Mouse (Mus musculus): ENCODE data around the gene Panx2. TPM values are rescaled to one million over a fixed set of nuclear protein-coding genes. Genes with fewer than 3 reads are reported as not detected.

Panx2 gene
- total RNA-seq, 2 experiments from 2014 or later, result 3.4 to 3.5 TPM

GRCm38 (mm10) chr15:89122649-89123366 is 63.3 kb downstream of the Panx2 start, which contains the start of gene Tubgcp6:
Tubgcp6 (minus strand) TSS chr15:89123112.
- peak; percentile 92 for DNase-seq (ENCODE audit: low spot score in 2 of 2)

Other genes with a start within 250 kb of the Panx2 start
- 10 to 100 TPM; 15.8 to 16.6 TPM for gene Alg12, start 240.4 kb upstream of the Panx2 start, total RNA-seq (2021)
- gene Creld2, start 240.1 kb upstream of the Panx2 start, total RNA-seq (2021), result 10 to 100 TPM; 28.0 to 36.1 TPM
- 10 to 100 TPM; 45.9 to 48.8 TPM for gene Pim3, start 197.5 kb upstream of the Panx2 start, total RNA-seq (2021)
- under 1 TPM in 1 of 2 experiments, not detected in 1; 0.28 TPM for gene Ttll8, start 105.3 kb upstream of the Panx2 start, total RNA-seq (2021)
- gene Mlc1, start 80.7 kb upstream of the Panx2 start, total RNA-seq (2021), result under 1 TPM in 1 of 2 experiments, not detected in 1; 0.17 TPM
- under 1 TPM in 1 of 2 experiments, not detected in 1; 0.53 TPM for gene Mov10l1, start 76.8 kb upstream of the Panx2 start, total RNA-seq (2021)
- 10 to 100 TPM; 45.5 to 45.6 TPM for gene Trabd, start 15.4 kb downstream of the Panx2 start, total RNA-seq (2021)
- 10 to 100 TPM; 30.7 to 35.0 TPM for gene Selenoo, start 29.4 kb downstream of the Panx2 start, total RNA-seq (2021)
- 10 to 100 TPM; 20.1 to 24.8 TPM for gene Tubgcp6, start 63.4 kb downstream of the Panx2 start, total RNA-seq (2021)
- gene Hdac10, start 69.0 kb downstream of the Panx2 start, total RNA-seq (2021), result 10 to 100 TPM; 19.8 TPM
- gene Mapk12, start 81.0 kb downstream of the Panx2 start, total RNA-seq (2021), result 10 to 100 TPM; 13.9 to 16.2 TPM
- gene Mapk11, start 89.9 kb downstream of the Panx2 start, total RNA-seq (2021), result 1 to 10 TPM; 6.9 to 8.6 TPM
- gene Plxnb2, start 121.1 kb downstream of the Panx2 start, total RNA-seq (2021), result 100 to 1,000 TPM; 167 to 207 TPM
- gene Dennd6b, start 136.8 kb downstream of the Panx2 start, total RNA-seq (2021), result 10 to 100 TPM; 11.5 to 13.0 TPM
- 10 to 100 TPM; 53.8 to 57.6 TPM for gene Ppp6r2, start 151.8 kb downstream of the Panx2 start, total RNA-seq (2021)

Data from adrenal gland, postnatal 4 days (tissue).